Comparison of ENCODE assay signal across 10 mouse cellular contexts in the genomic region with DNA sequence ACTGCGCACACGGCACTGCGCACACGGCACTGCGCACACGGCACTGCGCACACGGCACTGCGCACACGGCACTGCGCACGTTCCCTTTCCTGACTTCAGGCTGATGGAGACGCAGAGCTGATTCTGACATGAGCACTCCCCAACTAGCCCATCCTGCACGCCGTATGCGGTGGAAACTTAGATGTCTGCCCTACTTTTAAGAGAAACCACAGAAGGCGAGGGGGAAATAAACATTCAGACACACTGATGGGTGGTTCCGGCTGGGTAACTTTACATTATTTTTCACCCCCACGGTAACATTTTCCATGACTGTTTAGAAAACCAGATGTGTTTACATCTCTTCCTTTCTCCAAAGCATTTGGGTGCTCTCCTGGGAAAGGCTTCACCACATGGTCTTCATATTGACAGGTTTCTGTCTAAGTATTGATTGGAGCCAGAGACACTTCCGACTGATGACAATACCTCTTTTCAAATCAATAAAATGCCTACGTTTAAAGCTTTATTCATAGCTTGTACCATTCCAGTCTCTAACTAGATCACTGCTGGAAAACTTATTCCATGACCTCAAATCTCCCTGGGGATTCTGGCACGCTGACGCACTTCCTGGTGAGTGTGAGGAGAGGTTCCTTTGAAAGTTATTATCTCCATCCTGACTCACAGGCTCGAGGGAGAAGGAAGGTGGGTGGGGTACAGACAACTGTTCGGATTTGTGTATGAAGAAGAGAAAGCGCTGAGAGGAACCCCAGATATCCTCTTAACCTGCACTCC.
DNase-seq lines count a peak whose midpoint lies in the region; ATAC-seq and TF ChIP-seq lines count a peak whose summit lies in the region.
"Had no signal": no experiment of that assay in that cellular context is flagged by ENCODE, and none has a peak within 500 bp of the region (broad histone marks: within the 10 kb centered on the region; RNA-seq: fewer than 3 reads in every experiment).

No protein-coding gene starts in this region.

- TF ChIP-seq CTCF in C2C12 (IDR thresholded peaks at IDR 0.05; ENCODE audit: control insufficient read depth, insufficient read depth, insufficient read length), result no peak

- 0 out of 2 replicates have a peak overlapping the region, but pooled peaks have one; percentile 12 for H3K4me2 ChIP-seq in intestine, embryonic 14.5 days (ENCODE audit: low read length)
- no peak overlapping the region for H3K4me2 ChIP-seq in intestine, embryonic 16.5 days (ENCODE audit: low read depth, low read length)
- peak overlapping the region; percentile 13; the same call in 1 of the 2 replicates for H3K4me2 ChIP-seq in heart, embryonic 15.5 days

- peak overlapping the region; percentile 73 for H3ac ChIP-seq in C2C12 (ENCODE audit: control insufficient read depth, insufficient read length, low read depth)

- no peak overlapping the region for H3K9ac ChIP-seq in intestine, embryonic 14.5 days (ENCODE audit: low read length)
- H3K9ac ChIP-seq in intestine, embryonic 16.5 days (ENCODE audit: low read depth, low read length), result no peak overlapping the region
- no peak overlapping the region for H3K9ac ChIP-seq in heart, embryonic 15.5 days

- no peaks in the 10 kb centered on the region for H3K9me3 ChIP-seq in intestine, embryonic 14.5 days (ENCODE audit: control insufficient read depth, low read length)
- no peaks in the 10 kb centered on the region for H3K9me3 ChIP-seq in intestine, embryonic 16.5 days (ENCODE audit: control insufficient read depth, low read length)
- H3K9me3 ChIP-seq in heart, embryonic 15.5 days (replicated peaks), result no peaks in the 10 kb centered on the region

- no peak overlapping the region for H3K4me3 ChIP-seq in intestine, embryonic 14.5 days (ENCODE audit: low read depth, low read length)
- H3K4me3 ChIP-seq in intestine, embryonic 16.5 days (ENCODE audit: low read length), result no peak overlapping the region
- H3K4me3 ChIP-seq in C2C12 (ENCODE audit: insufficient read depth, poor library complexity, severe bottlenecking), result no peak overlapping the region
- H3K4me3 ChIP-seq in heart, embryonic 15.5 days, result no peak overlapping the region

- ATAC-seq in intestine, embryonic 14.5 days (replicated peaks; ENCODE audit: low FRiP score, low TSS enrichment, low read depth), result no peak
- no peak for ATAC-seq in intestine, embryonic 16.5 days
- 0 out of 2 replicates have a peak, but pooled peaks have one; percentile 60 for ATAC-seq in heart, embryonic 15.5 days (replicated peaks; ENCODE audit: insufficient number of reproducible peaks, insufficient read depth, low FRiP score, low read depth)
- ATAC-seq: Patski had no signal

- H3K4me1 ChIP-seq in intestine, embryonic 14.5 days (replicated peaks; ENCODE audit: control insufficient read depth, insufficient read depth, low read length), result peaks cover 8% of the 10 kb centered on the region; the same call in 1 of the 2 replicates
- H3K4me1 ChIP-seq in intestine, embryonic 16.5 days (ENCODE audit: control insufficient read depth, insufficient read depth, low read length), result 0 out of 2 replicates have a peak, but pooled peaks cover 4% of the 10 kb centered on the region
- 0 out of 2 replicates have a peak, but pooled peaks cover 2% of the 10 kb centered on the region for H3K4me1 ChIP-seq in heart, embryonic 15.5 days (replicated peaks)

- DNase-seq in intestine, embryonic 14.5 days (ENCODE audit: low spot score), result no peak
- peak; percentile 97 for DNase-seq in NIH3T3 (ENCODE audit: low read depth)
- DNase-seq in ovary, adult 18-20 months (ENCODE audit: low spot score), result no peak
- DNase-seq in retina, embryonic 14.5 days (ENCODE audit: low spot score), result no peak
- DNase-seq: embryo, embryonic 11 days; kidney, postnatal 10 days had no signal

- no peaks in the 10 kb centered on the region for H3K79me3 ChIP-seq in C2C12 (ENCODE audit: low read depth)

- WGBS in intestine, embryonic 14.5 days, result 55% methylated on average over 26 of the region's 26 CpGs
- 51% methylated on average over 25 of the region's 26 CpGs for WGBS in intestine, embryonic 16.5 days
- WGBS in heart, embryonic 15.5 days, result 69% methylated on average over 26 of the region's 26 CpGs

- H3K27me3 ChIP-seq in intestine, embryonic 14.5 days (replicated peaks; ENCODE audit: control insufficient read depth, insufficient read depth, low read length), result no peaks in the 10 kb centered on the region
- no peaks in the 10 kb centered on the region for H3K27me3 ChIP-seq in intestine, embryonic 16.5 days (replicated peaks; ENCODE audit: control insufficient read depth, insufficient read depth, low read length)
- H3K27me3 ChIP-seq in C2C12 (ENCODE audit: control insufficient read depth, insufficient read depth, insufficient read length), result no peaks in the 10 kb centered on the region
- no peaks in the 10 kb centered on the region for H3K27me3 ChIP-seq in heart, embryonic 15.5 days
- H3K27me3 ChIP-seq: Patski had no signal

- peaks cover 10% of the 10 kb centered on the region; the same call in 1 of the 2 replicates for H3K36me3 ChIP-seq in intestine, embryonic 14.5 days (ENCODE audit: control insufficient read depth, insufficient read depth, low read length)
- no peaks in the 10 kb centered on the region for H3K36me3 ChIP-seq in intestine, embryonic 16.5 days (ENCODE audit: control insufficient read depth, insufficient read depth, low read length)
- peaks cover 37% of the 10 kb centered on the region for H3K36me3 ChIP-seq in C2C12 (ENCODE audit: control insufficient read depth, insufficient read depth)
- H3K36me3 ChIP-seq in heart, embryonic 15.5 days, result no peaks in the 10 kb centered on the region

- no peaks in the 10 kb centered on the region for H3K79me2 ChIP-seq in C2C12 (ENCODE audit: control insufficient read depth, insufficient read depth)

- no peak overlapping the region for H3K27ac ChIP-seq in intestine, embryonic 14.5 days (ENCODE audit: low read depth)
- no peak overlapping the region for H3K27ac ChIP-seq in intestine, embryonic 16.5 days (ENCODE audit: low read length)
- no peak overlapping the region for H3K27ac ChIP-seq in heart, embryonic 15.5 days

TF ChIP-seq in C2C12, 6 proteins besides CTCF, POLR2A, EP300 and RAD21:
- TF ChIP-seq FOSL1 (IDR thresholded peaks at IDR 0.05; ENCODE audit: insufficient read depth, low read length, poor library complexity, severe bottlenecking), result no peak
- TF ChIP-seq USF1 (IDR thresholded peaks at IDR 0.05; ENCODE audit: low read depth), result no peak
- no peak for TF ChIP-seq MAX (IDR thresholded peaks at IDR 0.05)
- no peak for TF ChIP-seq MYOG (IDR thresholded peaks at IDR 0.05; ENCODE audit: control insufficient read depth, extremely low read depth, insufficient read length)
- TF ChIP-seq MYOD1 (IDR thresholded peaks at IDR 0.05; ENCODE audit: control insufficient read depth, insufficient read length, low read depth), result no peak
- no peak for TF ChIP-seq CEBPB (IDR thresholded peaks at IDR 0.05; ENCODE audit: low read depth)
